Mouse (Mus musculus) forebrain, embryonic 15.5 days (tissue): Measurements from ENCODE around the gene Cyp4a14. TPM values are rescaled to one million over a fixed set of nuclear protein-coding genes. Genes with fewer than 3 reads are reported as not detected.

Experiments used
- polyA plus RNA-seq: library from polyadenylated mRNA; unstranded; fragments of >200 nt; fragmentation: Nextera tagmentation; extraction: Ambion mirVana; gene quantifications from 2 replicates; pipeline ENCODE4 v1.2.1, GENCODE M21; 2015

The Cyp4a14 gene
- polyA plus RNA-seq, 1 experiment from 2014 or later: not detected

Other genes with a start within 250 kb of the Cyp4a14 start
- gene Cyp4a12a, start 197.1 kb downstream of the Cyp4a14 start, polyA plus RNA-seq: not detected in 2 replicates
- not detected in 2 replicates for gene Cyp4a12b, start 84.5 kb downstream of the Cyp4a14 start, polyA plus RNA-seq
- gene Cyp4a30b, start 43.5 kb downstream of the Cyp4a14 start, polyA plus RNA-seq: not detected in 2 replicates
- gene Cyp4a10, start 22.1 kb upstream of the Cyp4a14 start, polyA plus RNA-seq: not detected in 2 replicates
- not detected in 2 replicates for gene Cyp4a31, start 67.5 kb upstream of the Cyp4a14 start, polyA plus RNA-seq
- not detected in 2 replicates for gene Cyp4a32, start 104.8 kb upstream of the Cyp4a14 start, polyA plus RNA-seq
- gene Cyp4b1, start 151.6 kb upstream of the Cyp4a14 start, polyA plus RNA-seq: 0.42 and 0.47 TPM in 2 replicates
- 19.6 and 20.2 TPM in 2 replicates for gene Efcab14, start 241.6 kb upstream of the Cyp4a14 start, polyA plus RNA-seq